Mouse (Mus musculus): ENCODE results near the gene Atp6v1g1. TPM values are rescaled to one million over a fixed set of nuclear protein-coding genes. Genes with fewer than 3 reads are reported as not detected.

The Atp6v1g1 gene
- polyA plus RNA-seq, 1 experiment from 2014 or later, result 414 TPM

GRCm38 (mm10) chr4:63553789-63554576 lies 9.4 kb downstream of the Atp6v1g1 start:
- H3K4me1 ChIP-seq (ENCODE audit: control insufficient read depth, insufficient read depth, low read length), result peaks cover 5% of the 10 kb centered on the region; the same call in 1 of the 2 replicates
- peaks cover 19% of the 10 kb centered on the region for H3K36me3 ChIP-seq (ENCODE audit: control insufficient read depth, insufficient read depth, low read length)
- no peak for ATAC-seq
- no peaks in the 10 kb centered on the region for H3K27me3 ChIP-seq (ENCODE audit: control insufficient read depth, insufficient read depth, low read depth, low read length)
- no peak overlapping the region for H3K4me3 ChIP-seq (ENCODE audit: low read depth, low read length)
- H3K9me3 ChIP-seq (replicated peaks; ENCODE audit: control insufficient read depth, low read length, poor library complexity, severe bottlenecking), result no peaks in the 10 kb centered on the region
- no peak overlapping the region for H3K4me2 ChIP-seq (ENCODE audit: low read length)
- H3K27ac ChIP-seq (ENCODE audit: low read length), result no peak overlapping the region
- H3K9ac ChIP-seq (ENCODE audit: low read depth, low read length), result no peak overlapping the region
- WGBS, result 24% methylated on average over 4 of the region's 4 CpGs

DNA sequence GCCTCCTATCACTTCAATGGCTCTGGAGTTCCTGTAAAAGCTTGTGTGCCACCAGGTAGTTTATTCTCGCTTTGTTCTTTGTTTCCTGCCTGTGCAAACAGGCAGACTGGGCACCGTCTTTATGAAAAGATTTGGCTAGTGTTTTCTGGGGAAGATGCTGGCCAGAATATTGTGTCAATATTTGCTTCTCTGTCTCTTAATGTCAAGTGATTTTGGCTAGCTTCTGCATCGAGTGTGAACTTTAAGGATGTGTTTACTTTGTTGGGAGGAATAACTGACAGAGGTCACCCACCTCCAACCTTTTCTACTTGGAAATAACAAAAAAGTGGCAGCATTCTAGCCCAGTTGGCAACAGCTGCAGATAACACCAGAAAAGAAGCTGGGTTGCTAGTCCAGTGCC lies 10.0 kb downstream of the Atp6v1g1 start:
- ATAC-seq, result no peak
- 38% methylated on average over 3 of the region's 3 CpGs for WGBS
- peaks cover 13% of the 10 kb centered on the region for H3K36me3 ChIP-seq (ENCODE audit: control insufficient read depth, insufficient read depth, low read length)
- no peak overlapping the region for H3K4me2 ChIP-seq (ENCODE audit: low read length)
- H3K9ac ChIP-seq (ENCODE audit: low read depth, low read length), result no peak overlapping the region
- no peaks in the 10 kb centered on the region for H3K27me3 ChIP-seq (ENCODE audit: control insufficient read depth, insufficient read depth, low read depth, low read length)
- peaks cover 7% of the 10 kb centered on the region; the same call in 1 of the 2 replicates for H3K4me1 ChIP-seq (ENCODE audit: control insufficient read depth, insufficient read depth, low read length)
- no peaks in the 10 kb centered on the region for H3K9me3 ChIP-seq (replicated peaks; ENCODE audit: control insufficient read depth, low read length, poor library complexity, severe bottlenecking)
- H3K27ac ChIP-seq (ENCODE audit: low read length), result no peak overlapping the region
- no peak overlapping the region for H3K4me3 ChIP-seq (ENCODE audit: low read depth, low read length)

- no peaks in the 10 kb centered on the region for H3K9me3 ChIP-seq (replicated peaks; ENCODE audit: control insufficient read depth, low read length, poor library complexity, severe bottlenecking)
- no peak overlapping the region for H3K4me3 ChIP-seq (ENCODE audit: low read depth, low read length)
- peaks cover 7% of the 10 kb centered on the region; the same call in 1 of the 2 replicates for H3K4me1 ChIP-seq (ENCODE audit: control insufficient read depth, insufficient read depth, low read length)
- no peak overlapping the region for H3K4me2 ChIP-seq (ENCODE audit: low read length)
- H3K9ac ChIP-seq (ENCODE audit: low read depth, low read length), result no peak overlapping the region
- H3K27ac ChIP-seq (ENCODE audit: low read length), result no peak overlapping the region
- ATAC-seq, result no peak
- WGBS, result 89% methylated on average over 2 of the region's 2 CpGs
- H3K27me3 ChIP-seq (ENCODE audit: control insufficient read depth, insufficient read depth, low read depth, low read length), result no peaks in the 10 kb centered on the region
- peaks cover 11% of the 10 kb centered on the region; the same call in 1 of the 2 replicates for H3K36me3 ChIP-seq (ENCODE audit: control insufficient read depth, insufficient read depth, low read length)
These were observed 10.5 kb downstream of the Atp6v1g1 start for GRCm38 (mm10) chr4:63555111-63555510.

DNA sequence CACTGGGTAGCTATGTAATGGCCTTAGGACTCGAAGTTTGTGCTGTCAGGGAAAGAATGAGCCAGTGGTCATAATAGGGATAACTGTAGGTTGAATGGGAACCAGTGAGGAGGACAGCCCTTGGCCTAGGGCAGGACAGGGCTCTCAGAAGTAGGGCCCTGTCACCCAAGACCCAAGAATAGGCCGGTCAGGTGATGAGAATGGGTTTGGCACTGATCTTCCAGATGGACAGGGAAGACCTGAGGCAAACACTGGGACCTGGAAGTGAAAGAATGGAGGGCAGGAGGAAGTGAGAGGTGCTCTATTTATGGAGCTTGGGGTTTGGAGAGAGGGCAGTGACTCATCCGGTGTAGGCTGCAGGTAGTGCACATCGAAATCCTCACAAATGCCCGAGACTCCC lies 12.1 kb downstream of the Atp6v1g1 start:
- no peak overlapping the region for H3K4me3 ChIP-seq (ENCODE audit: low read depth, low read length)
- no peaks in the 10 kb centered on the region for H3K27me3 ChIP-seq (ENCODE audit: control insufficient read depth, insufficient read depth, low read depth, low read length)
- WGBS, result 68% methylated on average over 5 of the region's 5 CpGs
- no peak overlapping the region for H3K4me2 ChIP-seq (ENCODE audit: low read length)
- H3K9ac ChIP-seq (ENCODE audit: low read depth, low read length), result no peak overlapping the region
- peaks cover 7% of the 10 kb centered on the region; the same call in 1 of the 2 replicates for H3K4me1 ChIP-seq (ENCODE audit: control insufficient read depth, insufficient read depth, low read length)
- no peaks in the 10 kb centered on the region for H3K9me3 ChIP-seq (replicated peaks; ENCODE audit: control insufficient read depth, low read length, poor library complexity, severe bottlenecking)
- no peak for ATAC-seq
- no peak overlapping the region for H3K27ac ChIP-seq (ENCODE audit: low read length)
- H3K36me3 ChIP-seq (ENCODE audit: control insufficient read depth, insufficient read depth, low read length), result peaks cover 4% of the 10 kb centered on the region; the same call in 1 of the 2 replicates

GRCm38 (mm10) chr4:63557124-63558059 lies 12.8 kb downstream of the Atp6v1g1 start:
- H3K4me2 ChIP-seq (ENCODE audit: low read length), result no peak overlapping the region
- no peaks in the 10 kb centered on the region for H3K9me3 ChIP-seq (replicated peaks; ENCODE audit: control insufficient read depth, low read length, poor library complexity, severe bottlenecking)
- peaks cover 7% of the 10 kb centered on the region; the same call in 1 of the 2 replicates for H3K4me1 ChIP-seq (ENCODE audit: control insufficient read depth, insufficient read depth, low read length)
- no peak overlapping the region for H3K27ac ChIP-seq (ENCODE audit: low read length)
- no peaks in the 10 kb centered on the region for H3K27me3 ChIP-seq (ENCODE audit: control insufficient read depth, insufficient read depth, low read depth, low read length)
- WGBS, result 22% methylated on average over 16 of the region's 16 CpGs
- H3K9ac ChIP-seq (ENCODE audit: low read depth, low read length), result no peak overlapping the region
- H3K4me3 ChIP-seq (ENCODE audit: low read depth, low read length), result no peak overlapping the region
- H3K36me3 ChIP-seq (ENCODE audit: control insufficient read depth, insufficient read depth, low read length), result no peaks in the 10 kb centered on the region
- 0 out of 2 replicates have a peak, but pooled peaks have one; percentile 1 for ATAC-seq

GRCm38 (mm10) chr4:63558407-63559081 lies 14.0 kb downstream of the Atp6v1g1 start, which contains the start of gene Tmem268:
TSS of gene Tmem268 (plus strand) at chr4:63558781.
- ATAC-seq, result peak; percentile 75
- H3K4me3 ChIP-seq (ENCODE audit: low read depth, low read length), result peak within 1 kb of the TSS; percentile 72
- peak within 1 kb of the TSS; percentile 88 for H3K4me2 ChIP-seq (ENCODE audit: low read length)
- H3K36me3 ChIP-seq (ENCODE audit: control insufficient read depth, insufficient read depth, low read length), result no peaks in the 10 kb centered on the region
- H3K27ac ChIP-seq (ENCODE audit: low read length), result no peak within 1 kb of the TSS
- H3K9ac ChIP-seq (ENCODE audit: low read depth, low read length), result peak within 1 kb of the TSS; percentile 85
- H3K27me3 ChIP-seq (ENCODE audit: control insufficient read depth, insufficient read depth, low read depth, low read length), result no peaks in the 10 kb centered on the region
- H3K4me1 ChIP-seq (ENCODE audit: control insufficient read depth, insufficient read depth, low read length), result peaks cover 7% of the 10 kb centered on the region; the same call in 1 of the 2 replicates
- WGBS, result under 1% methylated on average over 81 of the region's 81 CpGs
- H3K9me3 ChIP-seq (replicated peaks; ENCODE audit: control insufficient read depth, low read length, poor library complexity, severe bottlenecking), result no peaks in the 10 kb centered on the region

DNA sequence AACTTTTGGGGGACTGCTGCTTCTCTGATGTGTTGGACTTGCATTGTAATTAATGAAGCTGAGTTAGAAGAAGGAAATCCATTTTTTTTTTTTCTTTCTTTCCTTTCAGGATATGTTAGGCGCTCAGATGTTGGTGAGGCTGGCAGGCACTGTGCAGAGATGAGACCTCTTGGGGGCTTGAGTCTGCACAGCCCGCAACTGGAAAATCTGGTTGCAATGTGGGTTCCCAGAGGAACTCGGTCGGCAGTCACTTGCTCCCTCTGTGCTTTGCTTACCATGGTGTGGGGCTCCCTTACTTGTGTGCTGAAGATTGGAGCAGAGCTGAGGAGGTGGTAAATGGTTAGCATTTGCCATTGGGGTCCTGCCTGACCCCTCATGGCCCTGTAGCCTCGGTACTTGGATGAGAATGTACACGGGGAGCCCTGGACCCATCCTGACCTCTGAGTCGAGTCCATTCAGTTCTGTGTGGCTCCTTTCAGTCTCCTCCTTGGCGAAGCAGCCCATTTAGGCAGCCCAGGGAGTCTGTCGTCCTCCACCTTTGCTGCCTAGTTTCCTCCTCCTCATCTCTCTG lies 14.6 kb downstream of the Atp6v1g1 start:
- Histone ChIP-seq H3K27ac (ENCODE audit: low read length) (no peak overlapping the region), H3K4me1 (ENCODE audit: control insufficient read depth, insufficient read depth, low read length) (peaks cover 7% of the 10 kb centered on the region; the same call in 1 of the 2 replicates), H3K27me3 (ENCODE audit: control insufficient read depth, insufficient read depth, low read depth, low read length) (no peaks in the 10 kb centered on the region), H3K9ac (ENCODE audit: low read depth, low read length) (peak overlapping the region; percentile 85), H3K9me3 (replicated peaks; ENCODE audit: control insufficient read depth, low read length, poor library complexity, severe bottlenecking) (no peaks in the 10 kb centered on the region), H3K4me2 (ENCODE audit: low read length) (peak overlapping the region; percentile 88), H3K4me3 (ENCODE audit: low read depth, low read length) (peak overlapping the region; percentile 72), H3K36me3 (ENCODE audit: control insufficient read depth, insufficient read depth, low read length) (no peaks in the 10 kb centered on the region)
- 41% methylated on average over 9 of the region's 9 CpGs for WGBS
- ATAC-seq, result 0 out of 2 replicates have a peak, but pooled peaks have one; percentile 22

DNA sequence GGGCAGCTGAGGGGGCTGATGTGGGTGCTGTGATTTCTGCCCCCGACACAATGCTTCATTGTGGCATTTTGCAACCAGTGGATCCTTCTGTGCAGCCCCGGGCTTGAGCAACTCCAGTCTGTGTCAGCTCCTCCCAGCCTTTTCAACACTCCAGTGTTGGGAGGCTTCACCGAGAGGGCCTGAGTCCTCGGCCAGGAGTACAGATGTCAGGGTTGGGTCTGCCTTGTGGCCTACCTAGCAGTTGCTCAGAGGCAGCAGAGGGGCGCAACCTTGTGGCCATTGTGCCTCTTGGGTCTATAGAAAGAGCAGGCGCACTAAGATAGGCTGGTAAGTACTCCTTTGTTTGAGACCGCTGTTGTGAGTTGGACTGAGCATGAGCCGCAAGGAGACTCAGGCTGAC lies 15.5 kb downstream of the Atp6v1g1 start:
- Histone ChIP-seq H3K9me3 (replicated peaks; ENCODE audit: control insufficient read depth, low read length, poor library complexity, severe bottlenecking) (no peaks in the 10 kb centered on the region), H3K4me3 (ENCODE audit: low read depth, low read length) (no peak overlapping the region), H3K27me3 (ENCODE audit: control insufficient read depth, insufficient read depth, low read depth, low read length) (no peaks in the 10 kb centered on the region), H3K9ac (ENCODE audit: low read depth, low read length) (no peak overlapping the region), H3K36me3 (ENCODE audit: control insufficient read depth, insufficient read depth, low read length) (no peaks in the 10 kb centered on the region), H3K27ac (ENCODE audit: low read length) (no peak overlapping the region), H3K4me2 (ENCODE audit: low read length) (no peak overlapping the region), H3K4me1 (ENCODE audit: control insufficient read depth, insufficient read depth, low read length) (peaks cover 7% of the 10 kb centered on the region; the same call in 1 of the 2 replicates)
- ATAC-seq, result no peak
- WGBS, result 50% methylated on average over 8 of the region's 8 CpGs

All from midbrain, embryonic 16.5 days (tissue).